Mouse (Mus musculus) forelimb bud, embryonic 11.5 days (tissue): ENCODE results near the gene Gm7247.
"Not testable (repeated sequence)": the region's sequence is repeated elsewhere in the genome, so short reads cannot be mapped to it uniquely, and the experiment has no call there.

Experiments
- DNase-seq: peaks from one replicate; pipeline ENCODE4 v3.0.0-alpha.2; 2012; ENCODE audit warnings: low read depth, low spot score

The Gm7247 gene

DNA sequence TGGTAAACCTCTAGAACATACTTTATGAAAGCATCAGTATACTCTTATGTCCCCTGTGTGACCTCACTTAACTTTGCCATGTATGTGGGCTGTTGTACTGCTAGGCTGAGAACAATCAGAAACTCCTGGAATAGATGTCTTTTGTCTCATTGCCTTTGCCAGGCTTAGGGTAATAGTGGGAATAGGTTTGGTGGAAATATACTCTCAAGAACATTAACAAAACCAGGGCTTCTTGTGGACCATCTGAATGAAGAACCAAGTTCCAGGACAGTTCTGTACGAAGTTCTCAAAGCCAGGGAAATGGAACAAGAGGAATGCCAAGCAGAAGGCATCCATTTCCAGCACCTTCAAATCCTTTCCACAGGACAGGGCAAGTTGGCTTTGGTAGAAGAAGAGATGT, at the start of gene Gm7247:
Gene Gm7247, plus strand, starts transcription at position 301 of the 400 bp plus-strand sequence.
- DNase-seq: no peak

DNA sequence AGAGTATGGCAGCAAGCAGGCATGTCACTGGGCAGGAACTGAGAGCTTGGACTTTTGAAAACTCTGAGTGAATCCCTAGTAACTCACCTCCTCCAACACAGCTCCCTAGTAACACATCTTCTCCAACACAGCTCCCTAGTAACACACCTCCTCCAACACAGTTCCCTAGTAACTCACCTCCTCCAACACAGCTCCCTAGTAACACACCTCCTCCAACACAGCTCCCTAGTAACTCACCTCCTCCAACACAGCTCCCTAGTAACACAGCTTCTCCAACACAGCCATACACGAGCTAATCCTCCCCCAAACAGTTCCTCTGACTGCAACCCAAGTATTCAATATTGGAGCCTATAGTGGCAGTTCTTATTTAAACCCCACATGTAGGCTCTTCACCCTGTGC, 37.6 kb upstream of the Gm7247 start:
- DNase-seq: no peak

DNA sequence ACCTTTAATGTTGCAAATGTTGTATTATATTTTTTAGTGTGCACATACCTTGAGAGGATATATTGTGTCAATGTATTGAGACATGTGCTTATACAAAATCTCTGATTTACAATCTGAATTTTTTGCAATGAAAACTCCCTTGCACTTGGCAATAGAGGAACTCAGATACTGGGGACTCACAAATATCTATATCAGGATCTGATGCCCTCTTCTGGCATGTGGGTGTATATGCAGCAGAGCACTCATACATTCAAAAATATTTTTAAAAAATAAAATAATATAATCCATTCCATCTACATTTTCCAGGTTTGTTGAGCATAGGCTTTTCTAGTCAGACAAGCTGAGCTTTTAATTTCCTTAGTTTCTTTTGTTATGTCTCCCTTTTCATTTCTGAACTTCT, 15.5 kb upstream of the Gm7247 start:
- no peak for DNase-seq

DNA sequence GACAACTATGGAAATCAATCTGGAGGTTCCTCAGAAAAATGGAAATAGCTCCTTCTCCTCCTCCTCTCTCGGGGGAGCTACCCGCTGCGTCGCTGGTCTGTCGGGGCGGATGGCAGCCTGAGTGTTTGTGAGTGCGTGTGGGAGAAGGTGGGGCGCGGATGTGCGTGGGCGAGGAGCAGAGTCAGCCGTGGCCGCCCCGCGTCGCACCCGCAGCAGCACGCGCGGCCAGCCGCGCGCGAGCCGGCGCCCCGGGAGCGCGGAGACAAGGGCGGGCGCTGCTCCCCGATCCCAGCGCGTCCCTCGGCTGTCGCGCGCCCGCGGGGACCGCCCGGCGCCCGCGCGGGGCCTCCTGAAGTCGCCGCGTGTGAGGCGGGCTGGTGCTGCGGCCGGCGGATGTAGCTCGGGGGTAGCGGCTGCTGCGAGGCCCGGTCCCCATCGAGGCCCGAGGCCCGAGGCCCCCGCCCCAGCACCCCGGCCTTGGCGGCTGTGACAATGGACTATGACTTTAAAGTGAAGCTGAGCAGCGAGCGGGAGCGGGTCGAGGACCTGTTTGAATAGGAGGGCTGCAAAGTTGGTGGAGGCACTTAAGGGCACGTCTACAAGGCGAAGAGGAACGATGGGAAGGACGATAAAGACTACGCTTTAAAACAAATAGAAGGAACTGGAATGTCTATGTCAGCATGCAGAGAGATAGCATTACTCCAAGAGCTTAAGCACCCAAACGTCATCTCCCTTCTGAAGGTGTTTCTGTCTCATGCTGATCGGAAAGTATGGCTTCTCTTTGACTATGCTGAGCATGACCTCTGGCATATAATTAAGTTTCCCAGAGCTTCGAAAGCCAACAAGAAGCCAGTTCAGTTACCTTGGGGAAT, 3.2 kb upstream of the Gm7247 start:
- DNase-seq: no peak

DNA sequence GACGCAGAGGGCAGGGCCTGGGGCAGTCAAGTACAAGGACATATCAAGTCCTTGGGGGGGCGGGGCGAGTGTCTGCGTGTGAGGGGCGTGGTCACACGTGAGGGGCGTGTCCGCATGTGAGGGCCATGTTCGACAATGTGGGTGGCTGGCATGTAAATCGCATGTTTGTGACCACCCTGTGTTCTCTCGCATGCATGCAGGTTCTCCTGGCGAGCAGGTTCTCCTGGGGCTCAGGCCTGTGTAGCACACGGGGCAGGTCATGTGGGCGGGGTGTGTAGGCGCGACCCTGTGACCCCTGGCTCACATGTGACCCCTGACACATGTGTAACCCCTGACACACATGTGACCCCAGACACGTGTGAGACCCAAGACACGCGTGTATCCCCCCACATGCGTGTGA, 21.2 kb downstream of the Gm7247 start:
- DNase-seq: no peak

DNA sequence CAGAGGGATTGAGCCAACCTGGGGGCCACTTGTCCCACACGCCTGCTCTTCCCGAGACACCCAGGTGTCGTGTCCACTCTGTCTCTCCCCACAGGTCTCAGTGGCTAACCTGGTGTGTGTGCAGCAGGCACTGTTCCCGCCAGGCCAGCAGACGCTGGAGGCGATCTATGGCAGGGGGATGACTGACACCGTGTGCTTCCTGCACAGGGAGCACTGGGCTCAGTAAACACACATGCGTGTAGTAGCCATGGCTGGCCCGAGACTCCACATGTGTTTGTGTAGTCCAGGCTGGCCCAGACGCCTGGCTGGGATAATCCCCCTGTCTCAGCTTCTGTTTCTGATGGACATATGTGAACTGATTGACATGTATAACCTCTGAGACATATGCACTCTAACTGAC, 22.8 kb downstream of the Gm7247 start:
- no peak for DNase-seq

DNA sequence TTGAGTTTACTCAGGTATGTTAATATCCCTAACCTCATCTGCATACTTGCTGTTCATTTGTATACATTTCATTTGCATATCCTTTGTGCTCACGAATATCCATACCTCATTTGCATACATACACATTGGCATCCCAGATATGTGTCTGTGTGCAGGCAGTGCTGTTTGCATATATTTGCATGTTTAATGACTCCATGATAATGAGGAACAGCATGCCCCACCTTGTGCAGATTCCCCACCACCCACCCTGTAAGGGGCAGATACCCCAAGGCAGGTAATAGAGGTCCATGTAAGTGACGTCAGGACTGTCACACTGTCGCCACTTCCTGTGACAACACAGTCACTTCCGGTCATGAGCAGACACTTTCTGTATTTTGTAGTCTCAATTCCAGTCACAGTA, 24.2 kb downstream of the Gm7247 start:
- no peak for DNase-seq

DNA sequence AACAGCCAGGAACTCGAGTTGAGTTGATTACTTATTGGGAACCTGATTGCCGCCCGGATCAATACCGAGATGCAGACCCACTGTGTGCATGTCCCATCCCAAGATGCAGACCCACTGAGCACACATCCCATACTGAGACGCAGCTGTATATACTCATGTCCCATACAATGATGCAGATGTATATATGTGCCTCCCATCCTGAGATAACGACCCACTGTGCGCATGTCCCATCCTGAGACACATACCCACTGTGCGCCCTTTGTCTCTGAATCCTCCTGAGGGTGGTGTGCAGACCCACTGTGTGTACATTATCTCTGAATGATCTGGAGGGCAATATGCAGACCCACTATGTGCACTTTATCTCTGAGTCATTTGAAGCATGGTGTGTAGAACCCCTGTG, 26.2 kb downstream of the Gm7247 start:
- no peak for DNase-seq

DNA sequence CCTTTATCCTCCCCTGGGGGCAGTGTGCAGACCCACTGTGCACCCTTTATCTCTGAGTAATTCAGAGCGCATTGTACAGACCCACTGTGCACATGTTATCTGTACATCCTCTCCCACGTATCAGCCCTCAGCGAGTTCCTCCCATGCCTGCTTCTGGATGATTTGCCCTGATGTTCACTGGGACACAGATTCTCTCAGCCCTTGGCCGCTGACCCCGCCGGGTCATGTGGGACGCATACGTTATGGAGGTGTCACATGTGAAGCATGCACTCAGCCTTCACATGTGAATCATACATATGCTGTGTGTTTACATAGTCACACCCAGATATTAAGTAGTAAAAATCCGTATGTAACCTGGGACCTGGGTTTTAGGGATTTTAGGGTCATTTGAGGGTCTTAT, 26.7 kb downstream of the Gm7247 start:
- no peak for DNase-seq

DNA sequence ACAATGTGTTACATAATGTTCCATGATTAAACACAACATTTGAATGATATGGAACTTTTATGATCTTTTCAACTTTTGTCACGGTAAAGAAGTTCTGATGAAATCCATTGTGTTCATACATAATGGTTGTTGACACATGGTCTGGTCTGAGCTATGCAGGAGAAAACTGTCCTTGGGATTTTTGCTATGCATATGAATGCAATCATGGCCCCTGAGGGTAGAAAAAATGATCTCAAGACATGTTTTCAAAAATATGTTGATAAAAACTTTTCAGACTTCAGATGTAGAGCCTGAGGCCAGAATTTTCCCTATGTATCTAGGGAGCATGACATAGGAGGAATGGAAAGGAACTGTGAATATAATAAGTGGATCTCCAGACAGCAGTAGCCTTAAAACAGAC, 49.0 kb downstream of the Gm7247 start, which contains the start of gene Vmn2r88:
Gene Vmn2r88, plus strand, starts transcription at position 301 of the 400 bp plus-strand sequence.
- DNase-seq: no peak

DNA sequence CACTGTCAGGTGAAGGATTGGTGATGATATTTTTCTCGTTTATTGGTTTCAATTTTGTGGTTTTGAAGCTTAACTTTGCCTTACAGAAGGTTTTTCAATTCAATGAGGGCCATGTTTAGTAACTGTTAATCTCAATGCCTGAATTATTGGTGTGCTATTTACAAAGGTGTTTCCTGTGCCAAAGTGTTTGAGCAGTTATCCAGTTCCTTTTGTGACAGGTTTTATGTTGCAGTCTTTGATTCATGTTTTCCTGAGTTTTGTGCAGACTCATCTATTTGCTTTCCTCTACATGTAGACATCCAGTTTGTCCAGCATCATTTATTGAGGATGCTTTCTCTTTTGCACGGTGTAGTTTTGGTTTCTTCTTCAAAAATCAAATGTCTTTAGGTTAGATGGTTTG, 62.3 kb downstream of the Gm7247 start:
- no peak for DNase-seq

DNA sequence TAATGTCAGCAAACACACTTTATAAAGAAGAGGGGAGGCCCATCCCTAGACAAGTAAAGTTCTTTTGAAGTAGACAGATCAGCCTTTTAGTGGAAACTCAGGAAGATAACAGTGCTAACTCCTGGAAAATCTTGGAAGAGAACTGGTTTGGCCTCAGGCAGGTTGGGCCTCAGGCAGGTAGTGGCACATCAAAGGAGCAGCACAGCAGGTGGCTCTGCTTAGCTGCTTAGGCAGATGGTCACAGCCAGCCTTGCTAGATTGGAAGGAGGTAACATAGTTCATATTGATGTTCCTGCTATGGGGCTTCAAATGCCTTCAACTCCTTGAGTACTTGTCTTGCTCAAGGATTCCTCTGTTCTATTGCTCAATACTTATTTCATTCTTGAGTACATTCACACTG, 68.6 kb downstream of the Gm7247 start:
- not testable (repeated sequence) for DNase-seq

DNA sequence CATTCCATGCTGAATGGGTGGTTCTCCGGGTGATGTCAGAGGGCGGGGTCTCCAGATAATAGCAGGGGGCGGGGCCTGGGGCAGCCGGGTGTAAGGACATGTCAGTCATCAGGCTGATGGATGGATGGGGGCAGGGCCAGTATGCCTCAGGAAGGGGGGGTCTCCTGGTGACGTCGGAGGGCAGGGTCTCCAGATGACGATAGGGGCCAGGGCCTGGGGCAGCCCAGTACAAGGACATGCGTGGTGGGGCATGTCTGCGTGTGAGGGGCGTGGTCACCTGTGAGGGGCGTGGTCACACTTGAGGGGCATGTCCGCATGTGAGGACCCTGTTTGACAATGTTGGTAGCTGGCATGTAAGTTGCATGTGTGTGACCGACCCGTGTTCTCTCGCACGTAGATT, 73.0 kb downstream of the Gm7247 start:
- no peak for DNase-seq

DNA sequence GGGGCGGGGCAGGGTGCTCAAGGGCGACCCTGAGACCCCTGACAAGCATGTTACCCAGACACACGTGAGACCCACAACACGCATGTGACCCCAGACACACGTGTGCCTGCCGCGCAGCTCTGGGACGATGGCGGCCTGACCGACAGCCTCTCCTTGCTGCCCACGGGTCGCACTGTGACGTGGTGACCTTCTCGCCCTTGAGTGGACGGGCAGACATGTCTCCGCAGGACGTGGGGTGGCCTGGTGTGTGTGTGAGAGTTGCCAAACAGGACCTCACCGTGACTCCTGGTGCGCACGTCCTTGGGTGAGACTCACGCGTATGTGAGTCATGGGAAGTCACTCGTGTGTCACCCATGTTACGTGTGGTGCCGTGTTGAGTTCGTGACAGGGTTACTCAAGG, 73.5 kb downstream of the Gm7247 start:
- DNase-seq: no peak

DNA sequence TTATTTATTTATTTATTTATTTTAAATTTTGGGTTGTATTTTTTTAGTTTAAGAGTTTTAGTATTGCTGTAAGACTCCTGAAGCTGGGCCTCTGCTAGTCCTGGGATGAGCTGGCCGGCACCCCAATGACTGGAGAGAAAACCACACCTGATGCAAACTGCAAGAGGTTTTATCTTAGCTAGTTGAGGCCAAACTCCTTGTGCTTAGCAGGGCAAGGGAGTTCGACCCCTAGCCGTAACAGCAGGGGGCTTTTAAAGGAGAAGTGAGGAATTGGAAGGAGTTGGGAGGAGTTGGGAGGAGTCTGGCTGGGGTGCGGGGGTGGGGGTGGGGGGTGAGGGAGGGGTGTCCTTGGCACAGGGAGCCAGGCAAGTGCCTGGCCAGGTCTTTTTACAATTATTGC, 77.4 kb downstream of the Gm7247 start:
- no peak for DNase-seq

DNA sequence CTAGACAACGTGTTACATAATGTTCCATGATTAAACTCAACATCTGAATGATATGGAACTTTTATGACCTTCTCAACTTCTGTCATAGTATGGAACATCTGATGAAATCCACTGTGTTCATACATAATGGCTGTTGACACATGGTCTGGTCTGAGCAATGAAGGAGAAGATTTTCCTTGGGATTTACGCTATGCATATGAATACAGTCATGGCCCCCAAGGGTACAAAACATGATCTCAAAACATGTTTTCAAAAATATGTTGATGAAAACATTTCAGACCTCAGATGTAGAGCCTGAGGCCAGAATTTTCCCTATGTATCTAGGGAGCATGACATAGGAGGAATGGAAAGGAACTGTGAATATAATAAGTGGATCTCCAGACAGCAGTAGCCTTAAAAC, 90.0 kb downstream of the Gm7247 start, which contains the start of gene Vmn2r89:
Gene Vmn2r89, plus strand, starts transcription at position 301 of the 400 bp plus-strand sequence.
- not testable (repeated sequence) for DNase-seq

DNA sequence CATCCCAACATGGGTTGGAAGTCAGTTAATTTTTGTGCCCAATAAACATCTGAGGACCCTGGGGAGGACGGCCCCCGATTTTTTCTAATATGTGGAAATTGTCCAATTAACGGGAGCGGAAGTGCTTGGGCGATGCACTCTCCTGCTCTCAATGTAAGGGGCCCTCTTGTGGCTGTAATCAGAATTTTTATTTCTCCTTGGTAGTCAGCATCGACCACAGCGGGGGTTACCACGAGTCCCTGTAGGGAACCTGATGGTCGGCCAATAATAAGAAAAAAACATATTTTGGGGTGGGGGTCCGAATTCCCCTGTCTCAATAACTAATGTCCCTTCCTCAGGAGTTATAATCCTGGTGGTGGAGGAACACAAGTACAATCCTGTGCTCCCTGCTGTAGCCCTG, 118.7 kb downstream of the Gm7247 start:
- DNase-seq: not testable (repeated sequence)

DNA sequence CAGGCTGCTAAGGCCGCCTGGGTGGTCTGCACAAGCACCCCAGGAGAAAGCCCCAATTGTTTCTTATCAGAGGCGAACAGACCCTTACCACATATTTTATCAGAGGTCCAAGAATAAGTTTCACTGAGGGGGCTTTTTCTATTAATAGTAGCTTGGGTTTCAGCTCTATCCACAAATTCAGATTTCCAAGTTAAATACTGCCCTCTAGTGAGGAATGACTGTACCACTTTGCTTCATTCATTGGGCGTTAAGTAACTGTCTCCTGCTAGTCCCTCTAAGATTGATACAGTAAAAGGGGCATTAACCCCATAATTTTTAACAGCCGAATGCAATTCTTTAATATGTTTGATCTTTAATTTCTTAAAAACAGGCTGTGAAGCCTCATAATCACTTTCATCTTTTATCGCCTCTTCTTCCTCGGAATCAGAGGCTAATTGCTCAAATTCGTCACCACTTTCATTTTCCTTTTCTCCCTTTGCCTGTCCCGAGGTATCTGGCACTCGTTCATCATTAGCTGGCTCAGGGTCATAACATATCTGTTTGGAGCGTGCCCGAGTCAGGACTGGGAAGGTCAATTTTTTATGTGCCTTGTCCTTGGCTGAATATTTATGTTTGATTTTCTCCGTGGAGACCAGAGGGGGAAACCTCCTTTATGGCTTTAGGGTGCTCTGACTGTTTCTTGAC, 119.9 kb downstream of the Gm7247 start:
- not testable (repeated sequence) for DNase-seq

DNA sequence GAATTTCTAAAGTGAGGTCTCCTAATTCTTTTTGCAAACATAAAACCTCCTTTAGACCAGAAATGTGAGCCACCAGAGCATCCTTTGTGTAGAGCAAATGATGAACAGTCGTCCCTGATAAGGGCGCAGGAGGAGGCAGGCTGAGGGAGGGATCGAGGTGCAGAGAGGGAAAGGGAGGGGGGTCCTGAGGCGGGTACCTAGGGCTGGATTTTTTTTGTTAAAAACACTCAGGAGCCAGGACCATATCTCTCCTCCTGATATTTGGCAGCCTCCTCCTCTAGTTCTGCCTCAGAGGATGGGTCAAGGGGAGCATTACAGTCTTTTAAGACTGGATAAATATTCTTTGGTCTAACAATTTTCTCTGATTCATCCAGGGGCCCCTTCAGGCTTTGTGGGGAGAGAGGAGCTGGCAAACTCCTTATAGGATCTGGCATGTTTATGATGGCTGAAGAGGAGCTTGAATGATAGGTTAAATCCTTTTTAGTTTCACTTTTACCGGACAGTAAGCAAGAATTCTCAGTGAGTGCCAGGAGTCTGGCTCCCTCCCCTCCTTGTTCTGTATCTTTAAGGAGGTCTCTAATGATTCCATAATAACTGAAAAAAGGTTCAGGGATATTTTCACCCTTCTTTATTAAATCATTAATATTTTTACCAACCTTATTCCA, 120.6 kb downstream of the Gm7247 start:
- DNase-seq: no peak

DNA sequence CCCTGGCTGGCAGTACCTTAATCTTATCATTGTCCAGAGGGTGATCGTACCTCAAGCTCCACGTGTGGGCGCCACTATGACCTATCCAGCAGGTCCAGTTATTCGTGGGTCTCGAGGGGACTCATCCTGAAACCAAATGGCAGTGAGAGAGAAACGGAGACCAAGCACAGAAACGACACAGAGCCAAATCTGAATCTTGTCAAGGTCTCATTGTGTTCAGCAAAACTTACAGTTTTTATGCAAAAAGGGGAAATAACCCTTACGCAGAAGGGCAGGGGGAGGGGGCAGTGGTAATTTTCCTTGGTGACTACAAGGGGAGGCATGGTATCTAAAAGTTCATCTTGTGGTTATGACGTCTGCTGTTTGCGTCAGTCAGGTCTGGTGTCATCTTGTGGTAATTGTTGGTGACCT, 121.4 kb downstream of the Gm7247 start:
- not testable (repeated sequence) for DNase-seq

DNA sequence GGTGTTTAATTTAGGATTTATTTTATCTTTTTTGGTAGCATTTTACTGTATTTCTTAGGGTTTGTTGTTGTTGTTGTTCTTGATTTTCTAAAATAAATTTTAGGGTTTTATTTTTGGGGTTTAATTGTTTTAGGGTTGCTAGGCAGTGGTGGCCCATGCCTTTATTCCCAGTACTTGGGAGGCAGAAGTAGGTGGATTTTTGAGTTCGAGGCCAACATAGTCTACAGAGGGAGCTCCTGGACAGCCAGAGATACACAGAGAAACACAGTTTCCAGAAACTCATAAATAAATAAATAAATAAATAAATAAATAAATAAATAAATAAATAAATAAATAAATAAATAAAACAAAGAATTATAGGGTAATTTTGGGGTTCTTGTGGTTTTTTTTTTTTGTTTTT, 122.1 kb downstream of the Gm7247 start:
- no peak for DNase-seq

DNA sequence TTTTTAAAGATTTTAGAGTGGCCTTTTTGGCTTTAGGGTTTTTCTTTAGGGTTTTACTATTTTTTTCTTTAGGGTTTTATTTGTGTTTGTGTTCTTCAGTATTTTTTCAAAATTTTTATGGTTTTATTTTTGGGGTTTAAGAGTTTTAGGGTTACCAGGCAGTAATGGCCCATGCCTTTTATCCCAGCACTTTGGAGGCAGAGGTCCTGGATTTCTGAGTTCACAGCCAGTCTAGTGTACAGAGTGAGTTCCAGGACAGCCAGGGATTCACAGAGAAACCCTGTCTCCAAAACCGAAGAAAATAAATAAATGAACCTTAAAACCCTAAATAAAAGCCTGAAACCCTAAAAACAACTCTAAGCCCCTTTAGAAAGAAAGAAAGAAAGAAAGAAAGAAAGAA, 124.6 kb downstream of the Gm7247 start:
- DNase-seq: no peak
